Mouse (Mus musculus) NIH3T3 (cell line): ENCODE measurements around the gene Abcc4.
"Not testable (repeated sequence)": the region's sequence is repeated elsewhere in the genome, so short reads cannot be mapped to it uniquely, and the experiment has no call there.

Experiments used
- DNase-seq: peaks from one replicate; pipeline ENCODE4 v3.0.0-alpha.2; 2012; ENCODE audit warnings: low read depth

Gene Abcc4

DNA sequence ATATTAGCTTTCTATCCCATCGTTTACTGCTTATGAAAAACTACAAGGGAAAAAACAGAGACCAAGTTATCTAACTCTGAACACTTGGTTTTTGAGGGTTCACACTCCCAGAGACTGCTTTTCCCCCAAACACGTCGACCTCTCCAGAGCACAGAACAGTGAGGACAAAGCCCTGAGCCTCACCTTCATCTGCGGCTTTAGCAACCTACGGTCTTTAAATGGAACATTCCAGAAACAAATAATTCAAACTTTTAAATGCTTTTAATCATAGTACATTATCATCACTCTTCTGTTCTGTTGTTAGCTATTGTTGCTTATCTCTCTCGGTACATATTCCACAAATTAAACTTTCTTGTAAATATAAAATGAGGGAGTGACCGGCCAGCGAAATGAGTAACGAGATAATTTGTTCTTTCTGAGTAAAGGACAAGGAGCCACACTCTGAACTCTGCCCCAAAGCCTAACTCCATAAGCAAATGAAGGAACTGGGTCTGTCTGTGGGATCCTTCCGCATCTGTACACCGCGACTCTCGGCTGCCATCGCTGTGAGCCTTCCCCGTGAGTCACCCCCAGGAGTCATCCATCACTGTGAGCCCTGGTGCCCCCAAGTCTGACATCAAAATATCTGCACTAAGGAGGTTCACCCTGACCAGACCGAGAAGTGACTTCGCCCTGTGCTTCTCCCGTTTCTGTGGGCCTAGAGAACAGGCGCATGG is 126.8 kb downstream of the Abcc4 start:
- DNase-seq: no peak

DNA sequence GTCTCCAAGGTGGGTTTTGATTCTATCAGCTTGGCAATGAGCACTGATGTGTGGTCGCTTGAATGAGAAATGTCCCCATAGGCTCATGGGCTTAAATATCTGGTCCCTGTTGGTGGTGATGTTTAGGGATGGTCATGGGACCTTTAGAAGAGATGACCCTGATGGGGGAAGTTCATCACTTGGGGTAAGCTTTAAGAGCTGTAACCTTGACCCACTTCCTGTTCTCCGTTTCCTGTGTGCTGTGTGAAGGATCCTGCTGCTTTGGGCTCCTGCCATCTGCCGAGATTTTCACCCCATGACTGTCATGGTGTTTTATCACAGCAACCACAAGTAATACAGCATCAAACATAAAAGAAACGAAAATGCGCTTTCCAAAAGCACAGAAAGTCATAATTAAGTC is 128.1 kb downstream of the Abcc4 start:
- DNase-seq: no peak

DNA sequence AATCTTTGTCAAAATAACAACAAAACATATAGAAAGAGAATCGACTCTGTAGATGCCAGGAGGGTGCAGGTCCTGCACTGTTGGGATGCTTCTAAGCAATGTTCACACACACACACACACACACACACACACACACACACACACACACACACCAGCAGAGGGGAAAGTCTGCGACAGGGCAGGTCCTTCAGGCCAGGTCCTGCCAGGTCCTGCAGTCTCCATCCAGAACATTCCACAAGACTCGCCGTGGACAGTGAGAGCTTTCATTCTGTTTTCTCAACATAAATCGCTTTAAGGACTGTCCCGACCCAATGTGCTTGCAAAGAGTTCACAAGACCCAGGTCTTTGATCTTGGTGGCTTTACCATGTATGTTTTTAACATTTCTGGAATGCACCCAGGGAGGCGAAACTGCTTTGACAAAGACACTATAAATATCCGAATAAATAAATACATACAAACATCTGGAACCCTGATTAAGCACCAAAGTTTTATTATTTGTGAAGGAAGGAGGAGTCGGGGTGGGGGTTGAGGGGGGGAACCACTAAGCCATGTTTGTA is 133.3 kb downstream of the Abcc4 start:
- no peak for DNase-seq

DNA sequence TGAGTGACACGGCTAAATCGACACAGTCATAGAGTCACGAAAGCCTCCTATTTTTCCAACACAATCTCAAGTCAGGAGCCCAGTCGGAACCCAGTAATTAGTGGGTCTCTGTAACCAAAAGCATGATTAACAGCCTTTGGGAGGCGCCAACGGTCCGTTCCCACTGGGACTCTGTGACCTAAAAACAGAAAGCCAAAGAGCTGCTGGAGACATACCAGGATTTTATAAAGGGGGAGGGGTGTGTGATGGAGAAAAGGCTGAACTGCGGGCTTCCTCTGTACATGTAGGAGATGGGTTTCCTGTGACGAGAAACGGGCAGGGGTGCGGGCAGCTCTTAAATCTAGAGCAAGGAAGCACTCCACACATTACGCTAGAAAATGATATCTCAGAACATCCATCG is 136.4 kb downstream of the Abcc4 start:
- no peak for DNase-seq

DNA sequence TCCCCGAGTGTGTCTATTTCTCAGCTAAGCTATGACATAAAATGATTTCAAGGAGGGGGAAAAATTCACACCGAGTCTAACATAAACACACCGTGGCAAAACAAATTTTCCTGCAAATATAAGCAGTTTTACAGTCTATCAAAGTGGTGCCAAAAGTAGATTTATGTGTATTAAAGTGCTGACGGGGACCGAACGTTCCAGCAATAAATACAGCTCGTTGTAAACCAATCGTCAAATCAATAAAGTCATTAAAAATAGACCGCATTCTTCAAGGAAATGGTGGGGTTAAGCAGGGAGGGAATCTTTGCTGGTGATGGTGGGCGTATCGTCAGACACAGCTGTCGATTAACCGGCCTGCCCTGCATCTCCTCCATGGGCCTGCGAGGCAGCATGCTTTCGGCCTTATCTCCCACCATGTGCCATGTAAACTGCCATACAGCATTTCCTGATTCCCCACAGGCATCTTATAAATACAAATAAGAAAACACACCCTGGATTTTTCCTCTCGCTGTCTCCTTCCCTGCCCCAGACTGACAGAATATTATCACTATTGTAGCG is 137.8 kb downstream of the Abcc4 start:
- no peak for DNase-seq

DNA sequence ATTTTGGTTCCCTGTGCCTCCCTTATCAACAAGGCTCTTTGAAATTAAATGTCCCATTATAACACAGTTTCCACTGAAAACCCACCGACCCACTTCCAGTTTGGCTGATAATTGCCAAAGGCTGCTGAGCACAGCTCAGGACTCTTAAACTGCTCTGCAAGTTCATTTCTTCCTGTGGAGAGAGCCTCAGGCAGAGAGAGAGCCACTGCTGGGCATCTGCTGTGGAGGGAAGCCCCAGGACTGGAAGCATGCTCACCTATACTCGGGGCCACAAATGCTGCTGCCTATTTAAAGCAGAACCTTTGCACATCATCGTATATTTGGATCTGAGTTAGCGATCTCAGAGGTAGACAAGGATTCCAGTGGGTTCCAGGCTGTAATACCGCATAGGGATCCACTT is 139.2 kb downstream of the Abcc4 start:
- no peak for DNase-seq

DNA sequence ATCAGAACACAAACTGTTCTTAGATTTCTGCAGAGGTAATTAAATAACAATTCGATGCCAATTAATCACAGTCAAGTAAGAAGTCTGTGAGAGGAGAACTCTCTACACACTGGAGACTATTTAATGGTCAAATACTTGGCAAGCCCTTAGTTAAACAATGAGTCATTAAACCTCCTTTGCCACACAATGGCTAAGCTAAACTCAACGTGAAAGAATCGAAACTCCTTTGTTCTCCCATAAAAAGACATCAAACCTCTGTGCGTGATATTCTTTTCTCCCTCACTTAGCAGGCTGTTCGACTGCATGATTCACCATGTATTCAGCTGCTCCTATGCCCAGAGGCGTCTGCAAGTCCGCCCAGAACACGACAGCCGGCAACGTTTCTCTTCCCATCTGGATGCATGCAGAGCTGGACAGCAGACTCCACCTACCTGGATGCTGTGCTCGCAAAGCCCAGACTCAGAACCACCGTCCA is 139.8 kb downstream of the Abcc4 start:
- DNase-seq: peak; percentile 75

DNA sequence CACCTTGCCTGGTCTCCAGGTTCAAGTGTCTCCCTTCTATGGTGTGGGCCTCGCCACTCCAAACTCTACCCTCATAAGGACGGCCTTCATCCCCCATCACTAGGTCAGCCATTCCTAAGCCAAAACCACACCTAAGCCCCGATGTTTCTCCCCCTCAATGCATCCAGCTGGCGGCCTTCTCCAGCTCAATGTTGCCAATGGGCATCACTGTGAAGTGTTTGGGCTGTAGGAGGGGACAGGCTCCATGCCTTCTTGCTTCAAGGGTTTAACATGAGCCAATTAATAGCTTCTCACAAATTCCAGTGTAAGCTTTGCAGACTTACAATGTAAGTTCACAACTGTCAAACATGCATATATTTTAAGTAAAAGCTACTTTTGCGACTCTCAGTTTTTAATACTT is 140.3 kb downstream of the Abcc4 start:
- DNase-seq: no peak

DNA sequence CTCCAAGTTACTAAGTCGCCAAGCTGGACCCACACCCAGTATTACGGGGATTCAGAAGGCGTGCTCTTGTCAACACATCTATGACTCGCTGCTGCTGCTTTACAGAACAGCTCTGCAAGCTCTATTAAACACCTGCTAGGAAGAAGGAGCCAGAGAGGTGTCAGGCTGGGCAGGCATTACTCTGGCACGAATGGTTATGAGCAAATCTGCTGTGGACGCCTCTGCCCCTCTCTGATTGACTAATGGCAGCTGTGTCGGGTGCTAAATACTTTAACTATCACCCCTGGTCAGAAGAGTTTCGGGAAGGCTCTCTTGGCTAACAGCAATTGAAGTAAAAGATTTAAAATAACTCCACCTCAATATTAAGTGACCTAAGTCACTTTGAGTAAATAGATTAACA is 142.4 kb downstream of the Abcc4 start:
- DNase-seq: peak; percentile 11

DNA sequence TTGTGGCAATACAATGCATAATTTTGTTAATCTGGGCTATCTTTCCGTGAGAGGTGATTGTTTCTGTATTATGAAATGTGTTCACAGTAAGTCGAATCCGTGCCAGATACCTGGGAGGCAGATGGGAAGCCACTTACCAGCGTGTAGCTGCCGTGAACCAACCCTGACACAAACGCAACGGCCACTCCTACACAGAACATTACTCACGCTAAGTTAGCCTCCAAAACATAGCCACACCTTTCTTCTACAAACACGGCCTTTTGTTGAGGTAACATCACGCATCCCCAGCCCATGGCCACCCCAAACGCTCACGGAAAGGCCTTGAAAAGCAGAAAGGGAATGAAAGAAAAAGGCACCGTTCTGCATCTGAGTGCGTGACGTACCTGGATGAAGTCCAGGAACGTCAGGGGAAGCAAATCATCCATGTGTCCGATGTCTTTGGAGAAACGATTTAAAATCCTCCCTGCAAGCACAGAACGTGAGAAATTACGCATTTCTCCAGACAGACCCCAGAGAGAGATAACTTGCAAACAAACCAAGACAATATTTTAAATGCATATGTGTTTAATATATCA is 153.0 kb downstream of the Abcc4 start:
- no peak for DNase-seq

DNA sequence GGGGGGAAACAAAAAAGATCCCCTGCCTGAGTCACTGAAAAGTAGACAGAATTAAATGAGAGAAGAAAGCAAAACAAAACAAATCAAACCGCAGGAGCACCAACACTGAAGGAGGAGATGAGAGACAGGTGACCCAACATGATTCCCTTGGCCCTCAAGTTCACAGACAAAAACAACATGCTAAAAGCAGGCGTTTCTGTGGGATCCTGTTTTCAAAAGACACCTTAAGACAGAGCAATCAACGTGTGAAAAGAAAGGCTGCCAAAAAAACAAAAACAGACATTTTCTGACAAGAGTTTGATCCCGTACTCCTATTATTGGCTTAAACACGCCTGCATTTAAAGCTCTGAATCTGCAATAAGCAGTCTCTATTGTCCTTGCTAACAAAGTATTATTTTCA is 153.6 kb downstream of the Abcc4 start:
- no peak for DNase-seq

DNA sequence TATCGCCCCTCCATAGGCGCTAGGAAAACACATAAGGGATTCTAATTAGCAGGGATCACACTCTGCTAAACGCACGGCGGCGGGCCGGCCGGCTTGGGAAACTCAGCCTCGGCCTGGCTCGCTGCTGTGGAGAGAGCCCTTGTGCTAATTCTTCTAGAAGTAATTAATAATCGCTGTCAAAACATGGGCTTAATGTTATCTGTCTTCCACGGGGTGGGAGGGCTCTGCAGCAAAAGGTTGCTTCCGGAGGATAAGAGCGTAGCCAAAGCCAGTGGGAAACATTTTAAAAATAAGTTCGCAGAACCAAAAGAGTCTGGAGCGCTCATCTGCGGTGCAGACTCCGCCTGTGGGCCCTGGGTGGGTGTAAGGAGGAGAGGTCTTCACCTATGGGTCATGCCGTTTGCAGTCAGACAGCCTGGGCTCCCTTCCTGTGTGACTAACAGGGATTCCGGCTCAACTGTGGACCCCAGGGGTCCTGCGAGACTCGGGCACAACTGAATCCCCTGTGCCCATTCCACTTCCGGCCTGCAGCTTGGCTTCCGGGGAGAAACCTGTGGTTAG is 154.2 kb downstream of the Abcc4 start:
- no peak for DNase-seq

DNA sequence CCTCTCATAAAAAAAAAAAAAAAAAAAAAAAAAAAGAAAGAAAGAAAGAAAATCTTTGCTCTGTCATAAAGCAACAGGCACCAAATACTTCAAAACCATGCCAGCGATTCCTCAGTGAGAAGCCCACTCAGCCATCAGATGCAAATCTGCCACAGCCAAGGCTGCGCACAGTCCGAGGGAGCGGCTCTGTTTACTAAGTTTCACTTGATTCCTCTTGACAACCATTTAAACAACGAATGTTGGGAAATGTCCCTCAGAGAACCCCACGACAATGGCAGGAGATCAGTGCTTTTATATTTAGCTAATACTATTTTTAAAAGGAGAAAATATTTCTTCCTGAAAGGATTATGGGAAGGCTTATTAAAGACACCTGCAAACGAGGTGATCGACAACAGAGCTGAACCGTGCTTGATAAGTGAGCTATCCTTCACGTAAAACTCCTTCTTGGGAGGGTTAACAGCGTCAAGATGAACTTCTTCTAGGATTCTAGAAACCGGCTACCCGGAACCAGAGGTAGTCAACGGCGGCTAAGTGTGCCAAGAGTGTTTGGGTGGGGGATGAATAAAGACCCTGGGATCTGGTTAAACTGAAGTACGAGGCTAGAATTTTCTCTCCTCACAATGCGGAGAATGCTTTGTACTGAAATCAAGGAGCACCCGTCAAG is 154.8 kb downstream of the Abcc4 start:
- DNase-seq: no peak

DNA sequence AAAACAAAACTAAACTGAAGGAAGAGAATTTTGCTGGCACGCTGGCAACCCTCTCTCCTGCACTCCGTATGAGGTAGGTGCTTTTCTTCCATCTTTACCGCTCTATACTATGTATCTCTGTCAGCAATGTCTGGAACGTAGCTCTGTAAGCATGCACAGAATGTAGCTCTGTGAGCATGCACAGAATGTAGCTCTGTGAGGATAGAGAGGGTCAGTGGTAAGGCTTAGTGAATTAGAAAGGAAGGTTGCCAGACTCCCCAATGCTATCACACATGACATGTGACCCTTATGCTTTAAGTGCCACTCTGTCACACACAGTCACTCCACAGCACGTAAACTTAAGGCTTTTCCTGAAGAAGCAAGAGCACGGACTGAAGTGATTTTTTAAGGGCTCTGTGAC is 161.5 kb downstream of the Abcc4 start:
- no peak for DNase-seq

DNA sequence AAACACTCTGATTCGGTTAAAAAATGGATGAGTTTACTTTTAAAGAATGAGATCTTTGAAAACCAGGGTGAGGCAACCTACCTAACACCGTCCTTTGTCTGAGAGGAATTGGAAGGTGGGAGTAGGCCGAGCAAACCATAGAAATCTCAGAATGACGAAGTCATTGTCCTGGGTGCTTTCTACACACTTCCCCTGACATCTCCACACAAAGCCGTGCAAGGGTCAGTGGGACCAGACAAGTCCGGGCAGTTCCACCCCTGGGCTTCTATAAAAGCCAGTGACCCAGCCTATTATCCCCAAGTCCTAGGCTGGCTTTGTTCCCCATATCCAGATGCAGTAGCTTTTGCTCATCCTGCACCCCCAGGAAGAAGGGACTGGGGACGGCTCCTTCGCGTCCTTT is 163.1 kb downstream of the Abcc4 start:
- DNase-seq: no peak

DNA sequence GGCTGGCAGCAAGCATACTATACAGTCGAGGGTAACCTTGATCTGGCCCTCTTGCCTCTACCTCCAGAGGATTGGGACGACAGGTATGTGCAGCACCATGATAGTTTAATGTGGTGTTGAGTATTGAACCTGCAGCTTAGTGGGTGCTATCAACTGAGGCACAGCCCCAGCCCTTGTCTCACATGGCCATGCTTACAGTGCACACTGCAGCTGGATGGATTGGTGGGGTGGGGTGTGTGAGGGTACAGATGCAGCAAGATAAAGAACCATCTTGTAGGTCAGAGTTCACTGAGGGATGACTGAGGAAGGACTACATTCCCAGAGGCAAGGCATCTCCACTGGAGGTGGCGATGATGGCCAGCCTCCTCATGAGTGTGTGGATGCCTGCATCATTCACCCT is 174.5 kb downstream of the Abcc4 start:
- DNase-seq: no peak

DNA sequence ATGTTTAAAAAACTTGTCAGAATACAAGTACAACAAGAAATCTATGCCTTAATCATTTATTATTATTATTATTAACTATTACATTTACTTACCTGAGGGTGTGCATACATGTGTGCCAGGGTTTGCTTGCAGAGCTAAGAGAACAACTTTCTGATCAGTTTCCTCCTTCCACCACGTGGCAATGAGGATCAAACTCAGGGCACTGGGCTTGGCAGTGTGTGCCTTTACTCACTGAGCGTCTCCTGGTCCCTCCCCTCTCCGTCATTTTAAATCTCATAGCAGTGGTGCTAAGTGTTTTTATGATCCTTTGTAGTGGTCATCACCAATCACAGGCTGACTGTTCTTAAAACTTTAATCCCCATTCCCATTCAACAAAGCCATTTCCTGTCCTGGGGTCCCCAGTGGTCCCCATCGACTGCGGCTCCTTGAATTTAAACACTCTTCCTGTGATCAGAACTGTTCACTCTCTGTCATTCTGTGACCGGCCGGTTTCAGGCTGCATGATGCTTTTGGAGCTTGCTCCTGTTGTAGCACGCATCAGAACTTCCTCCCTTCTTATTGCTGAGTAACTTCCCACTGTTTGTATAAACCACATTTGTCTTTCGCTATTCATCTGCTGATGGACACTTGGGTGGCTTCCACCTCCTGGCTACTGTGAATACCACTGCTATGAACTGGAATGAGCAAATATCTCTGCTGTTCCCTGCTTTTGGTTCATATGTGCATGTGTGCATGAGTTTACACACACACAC is 191.6 kb downstream of the Abcc4 start:
- no peak for DNase-seq

DNA sequence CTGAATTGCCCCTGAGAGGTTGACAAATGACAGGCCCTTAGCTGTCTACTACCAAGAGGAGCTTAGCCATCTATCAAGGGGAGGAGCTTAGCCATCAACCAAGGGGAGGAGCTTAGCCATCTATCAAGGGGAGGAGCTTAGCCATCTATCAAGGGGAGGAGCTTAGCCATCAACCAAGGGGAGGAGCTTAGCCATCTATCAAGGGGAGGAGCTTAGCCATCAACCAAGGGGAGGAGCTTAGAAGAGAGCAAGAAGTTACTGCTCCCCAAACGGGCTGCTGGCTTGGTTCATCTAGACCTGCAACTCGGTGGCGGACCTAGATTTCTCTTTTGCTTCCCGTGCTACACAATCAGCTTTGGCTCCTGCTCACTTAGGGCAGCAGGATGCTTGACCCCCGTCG is 194.3 kb downstream of the Abcc4 start:
- not testable (repeated sequence) for DNase-seq

DNA sequence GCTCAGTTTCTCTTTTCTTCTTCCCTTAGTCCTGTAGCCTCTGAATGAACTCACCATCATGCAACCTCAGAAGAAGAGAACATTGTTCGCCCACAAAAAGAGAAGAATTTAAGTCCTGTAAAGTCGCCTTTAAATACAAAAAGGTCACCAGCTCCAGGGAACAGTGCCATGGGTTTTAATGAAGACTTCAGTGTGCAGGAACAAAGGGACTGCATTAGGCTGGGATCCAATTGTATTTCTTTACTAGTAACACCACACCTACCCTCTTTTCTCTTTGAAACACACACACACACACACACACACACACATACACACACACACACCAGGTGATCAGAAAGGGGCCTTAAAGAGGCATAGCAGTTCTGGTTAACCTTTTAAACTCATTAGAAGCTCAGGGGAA is 195.2 kb downstream of the Abcc4 start:
- DNase-seq: no peak

DNA sequence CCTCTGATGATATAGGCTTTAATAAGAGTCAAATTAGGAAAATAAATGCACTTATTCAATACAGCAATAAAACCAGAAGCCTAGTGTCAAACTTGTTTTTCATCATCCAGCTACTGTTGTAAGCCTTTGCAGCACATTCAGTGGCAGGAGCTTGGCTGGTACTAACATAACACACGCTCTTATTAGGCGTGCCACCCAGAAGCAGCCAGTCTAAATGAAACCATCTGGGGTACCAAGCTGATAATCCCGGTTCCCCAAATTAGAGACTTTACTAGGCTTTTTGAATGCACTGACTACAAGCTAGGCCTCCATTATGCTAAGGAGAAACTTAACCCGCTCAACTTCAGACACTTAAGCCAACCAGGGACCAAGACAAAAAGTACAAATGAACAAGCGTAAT is 195.8 kb downstream of the Abcc4 start:
- no peak for DNase-seq

DNA sequence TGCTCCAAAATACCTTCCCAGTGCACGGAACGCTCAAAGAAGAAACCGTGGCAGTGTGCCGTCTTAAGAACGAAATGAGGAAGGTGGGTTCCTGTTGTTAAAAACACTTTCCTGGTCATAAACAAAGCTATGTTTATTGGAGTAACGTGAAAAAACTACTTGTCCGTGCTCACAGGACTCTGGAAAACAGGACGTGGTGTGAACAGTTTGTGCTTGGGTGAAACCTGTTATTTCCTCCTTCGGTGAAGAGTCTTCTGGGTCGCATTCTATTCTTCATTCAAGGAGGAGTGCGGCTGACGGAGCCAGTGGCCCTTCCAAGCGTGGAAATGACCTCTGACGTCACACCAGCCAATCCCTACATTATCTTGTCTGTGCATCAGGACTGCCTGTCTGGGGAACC is 198.2 kb downstream of the Abcc4 start:
- DNase-seq: no peak

DNA sequence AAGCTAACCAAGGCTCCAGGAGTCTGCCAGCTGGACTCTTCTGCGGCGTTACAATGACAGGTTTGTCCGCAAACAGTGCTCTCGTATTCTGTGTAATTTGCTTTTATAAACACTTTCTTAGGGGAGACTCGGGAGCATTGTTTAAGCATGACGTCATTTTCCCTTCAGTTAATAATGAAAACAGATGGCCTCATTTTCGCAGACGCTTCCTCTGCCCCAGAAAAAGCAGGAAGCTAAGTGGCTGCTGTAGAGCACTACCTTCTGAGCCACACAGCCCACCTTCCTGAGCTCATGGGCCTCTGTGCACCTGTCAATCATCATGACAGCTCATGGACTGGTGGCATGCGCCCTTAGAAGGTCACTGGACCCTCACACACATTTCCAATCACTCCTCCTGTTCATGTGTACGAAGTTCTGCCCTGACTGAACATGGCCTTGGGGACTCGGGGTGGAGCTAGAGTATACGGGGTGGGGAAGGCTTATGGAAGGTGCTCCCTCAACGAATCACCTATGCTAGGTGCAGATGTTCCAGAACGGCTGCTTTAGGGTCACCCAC is 199.3 kb downstream of the Abcc4 start:
- DNase-seq: peak; percentile 17
